Mouse (Mus musculus): Measurements from ENCODE around the gene S100a10. TPM values are rescaled to one million over a fixed set of nuclear protein-coding genes. Genes with fewer than 3 reads are reported as not detected.

S100a10 gene
- 290 TPM for polyA plus RNA-seq (2014; fragmentation: Illumina TruSeq; extraction: RNeasy Lipid Tissue Mini Kit (QIAGEN cat#74804); ENCODE audit: low read depth, low replicate concordance)

GRCm38 (mm10) chr3:93554981-93555877 lies at the start of gene S100a10:
Gene S100a10, plus strand, starts transcription at chr3:93555080.

GRCm38 (mm10) chr3:93520330-93521193 lies 34.3 kb upstream of the S100a10 start, which contains the start of gene S100a11:
Gene S100a11, plus strand, starts transcription at chr3:93520488.

Other genes with a start within 250 kb of the S100a10 start
- gene Hrnr, start 235.3 kb upstream of the S100a10 start, polyA plus RNA-seq (2014; fragmentation: Illumina TruSeq; extraction: RNeasy Lipid Tissue Mini Kit (QIAGEN cat#74804); ENCODE audit: low read depth, low replicate concordance), result not detected
- gene Rptn, start 161.4 kb upstream of the S100a10 start, polyA plus RNA-seq (2014; fragmentation: Illumina TruSeq; extraction: RNeasy Lipid Tissue Mini Kit (QIAGEN cat#74804); ENCODE audit: low read depth, low replicate concordance), result not detected
- gene Tchh, start 112.8 kb upstream of the S100a10 start, polyA plus RNA-seq (2014; fragmentation: Illumina TruSeq; extraction: RNeasy Lipid Tissue Mini Kit (QIAGEN cat#74804); ENCODE audit: low read depth, low replicate concordance), result 0.63 TPM
- gene Tchhl1, start 86.3 kb upstream of the S100a10 start, polyA plus RNA-seq (2014; fragmentation: Illumina TruSeq; extraction: RNeasy Lipid Tissue Mini Kit (QIAGEN cat#74804); ENCODE audit: low read depth, low replicate concordance), result not detected
- gene S100a11, start 34.6 kb upstream of the S100a10 start, polyA plus RNA-seq (2014; fragmentation: Illumina TruSeq; extraction: RNeasy Lipid Tissue Mini Kit (QIAGEN cat#74804); ENCODE audit: low read depth, low replicate concordance), result 261 TPM
- not detected for gene Tdpoz2, start 97.6 kb downstream of the S100a10 start, polyA plus RNA-seq (2014; fragmentation: Illumina TruSeq; extraction: RNeasy Lipid Tissue Mini Kit (QIAGEN cat#74804); ENCODE audit: low read depth, low replicate concordance)
- gene Tdpoz1, start 121.2 kb downstream of the S100a10 start, polyA plus RNA-seq (2014; fragmentation: Illumina TruSeq; extraction: RNeasy Lipid Tissue Mini Kit (QIAGEN cat#74804); ENCODE audit: low read depth, low replicate concordance), result not detected
- not detected for gene Gm37596, start 138.0 kb downstream of the S100a10 start, polyA plus RNA-seq (2014; fragmentation: Illumina TruSeq; extraction: RNeasy Lipid Tissue Mini Kit (QIAGEN cat#74804); ENCODE audit: low read depth, low replicate concordance)
- not detected for gene Gm5773, start 217.9 kb downstream of the S100a10 start, polyA plus RNA-seq (2014; fragmentation: Illumina TruSeq; extraction: RNeasy Lipid Tissue Mini Kit (QIAGEN cat#74804); ENCODE audit: low read depth, low replicate concordance)
- gene Tdpoz4, start 241.3 kb downstream of the S100a10 start, polyA plus RNA-seq (2014; fragmentation: Illumina TruSeq; extraction: RNeasy Lipid Tissue Mini Kit (QIAGEN cat#74804); ENCODE audit: low read depth, low replicate concordance), result not detected